Mouse (Mus musculus) limb, embryonic 11.5 days (tissue): ENCODE results near the gene Caln1. TPM values are rescaled to one million over a fixed set of nuclear protein-coding genes. Genes with fewer than 3 reads are reported as not detected.

Source experiments
- ATAC-seq: fragments of 200-750 bp; cut with Nextera tagmentation; 2 replicates; pipeline ENCODE4 v1.8.0; 2017; ENCODE audit warnings: low read depth; ENCODE audit not compliant: insufficient number of reproducible peaks, low FRiP score, low TSS enrichment
- DNase-seq: peaks from one replicate; pipeline ENCODE4 v3.0.0-alpha.2; 2015; ENCODE audit warnings: low spot score
- H3K27ac ChIP-seq: fragments of 300-500 bp; sonication (generic); replicated peaks from 2 replicates; pipeline ENCODE4 v1.5.1; 2014; ENCODE audit warnings: low read depth, mild to moderate bottlenecking, low read length
- H3K27me3 ChIP-seq: fragments of 300-500 bp; sonication (generic); 2 replicates; pipeline ENCODE4 v1.6.1; 2014; ENCODE audit warnings: mild to moderate bottlenecking, low read length, mixed read lengths; ENCODE audit not compliant: control insufficient read depth, insufficient read depth
- H3K36me3 ChIP-seq: fragments of 300-500 bp; sonication (generic); 2 replicates; pipeline ENCODE4 v1.6.1; 2014; ENCODE audit warnings: mild to moderate bottlenecking, low read length, moderate library complexity, mixed read lengths; ENCODE audit not compliant: control insufficient read depth, insufficient read depth
- H3K4me1 ChIP-seq: fragments of 300-500 bp; sonication (generic); 2 replicates; pipeline ENCODE4 v1.6.1; 2014; ENCODE audit warnings: low read length, mixed read lengths; ENCODE audit not compliant: control insufficient read depth, insufficient read depth
- H3K4me2 ChIP-seq: fragments of 300-500 bp; sonication (generic); 2 replicates; pipeline ENCODE4 v1.6.1; 2014; ENCODE audit warnings: low read depth, mild to moderate bottlenecking, moderate library complexity; ENCODE audit not compliant: severe bottlenecking
- H3K4me3 ChIP-seq: fragments of 300-500 bp; sonication (generic); 2 replicates; pipeline ENCODE4 v1.5.1; 2014; ENCODE audit warnings: low read depth, low read length
- H3K9ac ChIP-seq: fragments of 300-500 bp; sonication (generic); 2 replicates; pipeline ENCODE4 v1.6.1; 2014; ENCODE audit warnings: mild to moderate bottlenecking, low read length
- H3K9me3 ChIP-seq: fragments of 300-500 bp; sonication (generic); 2 replicates; pipeline ENCODE4 v1.6.1; 2016; ENCODE audit warnings: low read length; ENCODE audit not compliant: control insufficient read depth
- WGBS: fragments of 180-500 bp; shearing (Covaris S2); extraction: QIAGEN DNeasy Blood & Tissue Kit; methylation state at CpG from one replicate; pipeline ENCODE4 v1.1.7; 2014; 5-methylcytosine and 5-hydroxymethylcytosine counted together
- polyA plus RNA-seq: library from polyadenylated mRNA; unstranded; fragments of >200 nt; fragmentation: Nextera tagmentation; extraction: Ambion mirVana; gene quantifications from 2 replicates; pipeline ENCODE4 v1.2.1, GENCODE M21; 2014

Gene Caln1
- polyA plus RNA-seq, 1 experiment from 2014 or later = 0.11 TPM

DNA sequence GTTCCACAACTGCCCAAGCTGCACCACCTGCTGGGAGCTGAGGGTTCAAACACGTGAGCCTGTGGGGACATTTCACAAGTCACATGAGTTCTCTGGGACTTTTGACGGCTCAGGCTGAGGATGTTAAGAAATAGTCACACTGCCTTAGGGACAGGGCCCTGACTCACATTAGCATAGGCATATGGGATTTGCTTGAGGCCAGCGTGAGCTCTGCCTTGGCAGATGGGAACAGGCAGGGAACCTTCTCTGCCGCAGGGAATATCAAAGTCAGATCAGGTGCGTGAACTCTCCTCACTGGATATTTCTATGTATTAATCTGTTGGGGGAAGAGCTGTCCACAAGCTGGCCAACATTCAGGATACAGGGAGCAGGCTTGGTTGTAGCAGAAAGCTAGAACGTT is 1.0 kb upstream of the Caln1 start:
- no peak for ATAC-seq
- no peaks in the 10 kb centered on the region for H3K4me1 ChIP-seq
- no peak overlapping the region for H3K4me3 ChIP-seq
- H3K27ac ChIP-seq = no peak overlapping the region
- no peaks in the 10 kb centered on the region for H3K27me3 ChIP-seq
- 77% methylated on average over 6 of the region's 6 CpGs for WGBS
- H3K9me3 ChIP-seq = no peaks in the 10 kb centered on the region
- H3K36me3 ChIP-seq = no peaks in the 10 kb centered on the region
- no peak overlapping the region for H3K9ac ChIP-seq
- no peak for DNase-seq
- no peak overlapping the region for H3K4me2 ChIP-seq

- ATAC-seq (no peak), DNase-seq (no peak)
- no peaks in the 10 kb centered on the region for H3K4me1 ChIP-seq
- no peak overlapping the region for H3K4me2 ChIP-seq
- WGBS = 82% methylated on average over 3 of the region's 3 CpGs
- H3K9ac ChIP-seq = no peak overlapping the region
- no peak overlapping the region for H3K27ac ChIP-seq
- H3K4me3 ChIP-seq = no peak overlapping the region
- H3K27me3 ChIP-seq = no peaks in the 10 kb centered on the region
- H3K9me3 ChIP-seq = no peaks in the 10 kb centered on the region
- no peaks in the 10 kb centered on the region for H3K36me3 ChIP-seq
These were observed 6.2 kb downstream of the Caln1 start for GRCm38 (mm10) chr5:130375411-130375810.

DNA sequence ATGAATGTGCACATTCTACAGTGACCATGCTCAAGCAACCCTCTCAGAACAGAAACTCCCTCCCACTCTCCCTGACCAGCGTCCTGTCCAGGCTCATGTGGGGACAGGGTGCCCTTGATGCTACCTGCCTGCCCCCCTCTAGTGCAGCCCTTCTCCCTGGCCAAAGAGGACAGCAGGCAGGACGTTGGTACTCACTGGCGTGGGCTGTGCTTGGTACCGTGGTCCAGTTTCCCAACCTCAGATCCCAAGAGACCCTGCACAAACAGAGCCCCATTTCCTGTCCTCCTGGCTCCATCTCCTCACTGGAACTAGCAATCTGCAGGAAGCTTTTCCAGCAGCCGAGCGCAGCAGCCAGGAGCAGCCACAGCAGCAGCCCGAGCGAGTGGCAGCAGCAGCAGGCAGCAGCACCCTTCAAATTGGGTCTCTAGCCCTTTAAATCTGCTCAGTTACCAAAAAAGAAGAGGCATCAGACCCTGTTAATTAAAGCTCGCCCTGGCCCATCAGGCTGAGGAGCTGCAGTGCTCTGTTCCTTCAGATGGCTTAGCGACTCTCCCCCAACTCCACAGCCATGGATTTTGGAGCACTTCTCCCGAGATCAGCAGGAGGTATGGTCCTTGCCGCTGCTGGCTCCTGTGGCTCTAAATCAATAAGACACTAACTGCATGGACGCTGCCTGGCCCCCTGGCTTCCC is 15.1 kb downstream of the Caln1 start, which contains the start of gene A330070K13Rik:
A330070K13Rik (minus strand) TSS at position 410 of the 691 bp plus-strand sequence.
- no peaks in the 10 kb centered on the region for H3K36me3 ChIP-seq
- no peak within 1 kb of the TSS for H3K4me3 ChIP-seq
- DNase-seq = peak; percentile 28
- no peaks in the 10 kb centered on the region for H3K27me3 ChIP-seq
- 15% methylated on average over 13 of the region's 13 CpGs for WGBS
- H3K9me3 ChIP-seq = no peaks in the 10 kb centered on the region
- 0 out of 2 replicates have a peak, but pooled peaks cover 7% of the 10 kb centered on the region for H3K4me1 ChIP-seq
- no peak for ATAC-seq
- H3K4me2 ChIP-seq = peak within 1 kb of the TSS; percentile 30; the same call in 1 of the 2 replicates
- no peak within 1 kb of the TSS for H3K27ac ChIP-seq
- H3K9ac ChIP-seq = no peak within 1 kb of the TSS

DNA sequence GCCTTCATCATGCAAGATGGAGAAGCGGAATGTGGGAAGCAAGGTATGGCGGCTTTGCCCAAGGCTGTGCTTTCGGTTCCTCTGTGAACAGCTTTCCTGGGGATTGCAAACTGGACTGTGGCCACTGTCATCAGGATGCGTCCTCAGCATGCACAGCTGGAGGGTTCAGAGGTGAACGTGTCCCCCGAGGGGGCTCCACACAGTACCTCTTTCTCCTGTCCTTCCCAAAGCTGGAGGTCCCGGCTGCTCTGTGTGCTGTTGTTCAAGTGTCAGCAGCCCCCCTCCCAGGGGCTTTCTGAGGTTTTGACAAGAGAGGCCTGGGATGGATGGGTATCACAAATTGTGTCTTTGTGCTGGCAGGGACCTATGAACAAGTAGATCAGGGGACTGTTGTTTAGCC is 17.2 kb downstream of the Caln1 start:
- no peak overlapping the region for H3K9ac ChIP-seq
- ATAC-seq = no peak
- no peak overlapping the region for H3K4me2 ChIP-seq
- 0 out of 2 replicates have a peak, but pooled peaks cover 7% of the 10 kb centered on the region for H3K4me1 ChIP-seq
- no peaks in the 10 kb centered on the region for H3K27me3 ChIP-seq
- DNase-seq = no peak
- no peaks in the 10 kb centered on the region for H3K36me3 ChIP-seq
- no peak overlapping the region for H3K4me3 ChIP-seq
- 69% methylated on average over 7 of the region's 7 CpGs for WGBS
- H3K9me3 ChIP-seq = no peaks in the 10 kb centered on the region
- no peak overlapping the region for H3K27ac ChIP-seq

- 68% methylated on average over 8 of the region's 8 CpGs for WGBS
These were observed 24.5 kb downstream of the Caln1 start for GRCm38 (mm10) chr5:130393618-130394355.

GRCm38 (mm10) chr5:130394386-130394785 is 25.1 kb downstream of the Caln1 start:
- Histone ChIP-seq H3K27ac (no peak overlapping the region), H3K36me3 (no peaks in the 10 kb centered on the region), H3K4me1 (no peaks in the 10 kb centered on the region), H3K4me2 (no peak overlapping the region), H3K27me3 (no peaks in the 10 kb centered on the region), H3K9me3 (no peaks in the 10 kb centered on the region), H3K4me3 (no peak overlapping the region), H3K9ac (no peak overlapping the region)
- WGBS = 85% methylated on average over 8 of the region's 8 CpGs
- DNase-seq (no peak), ATAC-seq (no peak)

More at GRCm38 (mm10) chr5:130393618-130394355, 24.5 kb downstream of the Caln1 start:
- no peaks in the 10 kb centered on the region for H3K36me3 ChIP-seq
- no peak for ATAC-seq
- H3K27me3 ChIP-seq = no peaks in the 10 kb centered on the region
- no peaks in the 10 kb centered on the region for H3K9me3 ChIP-seq
- no peak overlapping the region for H3K4me2 ChIP-seq
- H3K4me1 ChIP-seq = no peaks in the 10 kb centered on the region
- H3K4me3 ChIP-seq = no peak overlapping the region
- DNase-seq = no peak
- H3K9ac ChIP-seq = no peak overlapping the region
- no peak overlapping the region for H3K27ac ChIP-seq

GRCm38 (mm10) chr5:130395142-130395541 is 25.9 kb downstream of the Caln1 start:
- ATAC-seq (no peak), DNase-seq (no peak)
- Histone ChIP-seq H3K9ac (no peak overlapping the region), H3K4me2 (no peak overlapping the region), H3K27me3 (no peaks in the 10 kb centered on the region), H3K4me3 (no peak overlapping the region), H3K9me3 (no peaks in the 10 kb centered on the region), H3K36me3 (no peaks in the 10 kb centered on the region), H3K4me1 (no peaks in the 10 kb centered on the region), H3K27ac (no peak overlapping the region)
- 72% methylated on average over 6 of the region's 6 CpGs for WGBS

DNA sequence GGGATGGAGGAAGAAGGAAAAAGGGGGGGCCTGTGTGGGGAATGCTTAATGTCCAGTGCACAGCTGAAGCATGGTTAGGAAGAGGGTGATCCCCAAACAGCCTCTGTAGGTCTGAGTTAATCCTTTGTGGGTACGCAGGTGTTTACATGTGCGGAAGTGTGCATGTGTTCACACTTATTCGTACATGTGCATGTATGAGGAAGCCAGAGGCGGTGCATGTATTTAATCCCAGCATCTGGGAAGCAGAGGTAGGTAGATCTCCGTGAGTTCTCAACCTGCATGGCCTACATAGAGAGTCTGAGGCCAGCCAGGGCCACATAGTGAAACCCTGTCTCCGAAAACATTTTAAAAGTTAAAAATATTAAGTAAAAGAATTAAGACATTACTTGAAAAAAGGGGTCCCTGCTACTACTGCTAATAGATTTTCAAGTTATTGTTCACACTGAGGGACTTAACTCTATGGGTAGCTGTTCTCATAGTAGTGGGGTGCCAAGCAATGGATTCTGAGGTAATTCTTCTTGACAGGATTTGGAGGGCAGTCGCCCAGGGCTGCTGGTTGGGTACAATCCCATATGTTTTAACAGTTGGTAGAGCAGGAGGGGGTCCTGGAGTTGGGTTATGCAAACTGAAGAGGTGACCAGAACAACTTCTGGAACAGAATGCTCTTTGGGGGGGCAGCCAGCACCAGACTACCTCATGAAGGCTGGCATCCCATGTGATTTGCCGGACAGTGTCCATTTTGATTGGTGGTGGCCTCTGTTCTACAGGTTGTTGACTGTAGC is 31.1 kb downstream of the Caln1 start:
- no peaks in the 10 kb centered on the region for H3K36me3 ChIP-seq
- ATAC-seq = no peak
- WGBS = 89% methylated on average over 8 of the region's 8 CpGs
- no peaks in the 10 kb centered on the region for H3K4me1 ChIP-seq
- no peak for DNase-seq
- H3K9ac ChIP-seq = no peak overlapping the region
- H3K27me3 ChIP-seq = no peaks in the 10 kb centered on the region
- no peak overlapping the region for H3K4me2 ChIP-seq
- H3K27ac ChIP-seq = no peak overlapping the region
- H3K4me3 ChIP-seq = no peak overlapping the region
- no peaks in the 10 kb centered on the region; the same call in 1 of the 2 replicates for H3K9me3 ChIP-seq
